Mouse (Mus musculus) 3T3-L1 (cell line): ENCODE measurements at regions not wholly inside any gene's neighbourhood (a gene's known extent, or its start where the extent isn't known, plus 50 kb on each side); places are given as distances from the start of the nearest gene placed in this dataset.
"Not testable (repeated sequence)": the region's sequence is repeated elsewhere in the genome, so short reads cannot be mapped to it uniquely, and the experiment has no call there.

ENCODE experiments used
- DNase-seq: peaks from one replicate; pipeline ENCODE4 v3.0.0-alpha.2; 2015; ENCODE audit warnings: low read depth, low spot score

DNA sequence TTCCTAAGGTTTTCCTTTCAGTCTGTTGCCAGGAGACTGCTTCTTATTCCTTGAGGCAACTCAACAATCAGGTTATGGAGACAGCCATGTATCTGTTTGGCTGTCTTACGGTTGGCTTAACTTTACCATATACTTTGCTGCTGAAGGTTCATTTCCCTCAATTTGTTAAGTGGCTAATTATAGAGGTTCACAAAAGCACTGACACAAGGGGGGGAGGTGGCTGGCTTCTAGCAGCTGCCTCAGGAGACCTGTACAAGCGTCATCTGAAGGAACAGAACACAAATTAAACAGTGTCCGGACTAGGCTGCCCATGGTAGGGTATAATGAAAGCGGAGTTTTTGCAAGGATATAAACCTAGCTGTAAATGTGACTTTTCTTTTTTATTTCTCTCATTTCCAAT lies 305.0 kb upstream of the Rnf219 start:
- DNase-seq, result no peak

DNA sequence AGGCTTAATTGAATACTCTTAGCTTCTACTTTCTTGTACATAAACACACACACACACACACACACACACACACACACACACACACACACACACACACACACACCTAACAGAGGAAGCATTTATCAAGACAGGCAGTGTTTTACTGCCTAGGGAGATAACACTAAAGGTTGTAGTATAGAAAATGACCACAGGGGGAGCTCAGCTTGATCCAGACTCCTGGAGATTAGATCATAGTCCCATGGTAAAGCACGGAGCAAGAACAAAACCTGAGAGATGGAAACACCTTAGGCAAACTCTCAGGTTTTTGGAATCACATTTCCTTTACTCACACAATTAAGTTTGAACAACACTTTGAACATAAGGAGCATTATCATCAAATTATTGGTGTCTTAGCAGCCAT lies 302.5 kb upstream of the Rnf219 start:
- peak; percentile 3 for DNase-seq

DNA sequence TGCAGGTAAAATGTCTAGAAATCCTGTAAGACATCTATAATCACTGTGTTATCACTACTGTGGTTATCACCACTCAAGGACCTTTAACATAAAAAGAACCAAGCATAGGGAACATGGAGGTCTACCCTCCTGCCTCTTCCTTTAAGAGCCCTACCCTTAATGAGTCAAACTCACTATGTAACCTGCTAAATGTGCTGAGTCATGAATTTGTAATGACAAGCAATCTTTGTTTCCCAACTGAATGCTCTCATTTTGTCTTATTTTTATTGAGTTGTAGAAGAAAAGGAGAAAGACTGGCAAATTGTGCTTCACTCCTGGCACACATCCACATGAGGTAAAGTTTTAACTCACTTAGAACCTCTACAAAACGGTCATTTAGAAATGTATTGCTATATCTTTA lies 301.8 kb upstream of the Rnf219 start:
- no peak for DNase-seq

DNA sequence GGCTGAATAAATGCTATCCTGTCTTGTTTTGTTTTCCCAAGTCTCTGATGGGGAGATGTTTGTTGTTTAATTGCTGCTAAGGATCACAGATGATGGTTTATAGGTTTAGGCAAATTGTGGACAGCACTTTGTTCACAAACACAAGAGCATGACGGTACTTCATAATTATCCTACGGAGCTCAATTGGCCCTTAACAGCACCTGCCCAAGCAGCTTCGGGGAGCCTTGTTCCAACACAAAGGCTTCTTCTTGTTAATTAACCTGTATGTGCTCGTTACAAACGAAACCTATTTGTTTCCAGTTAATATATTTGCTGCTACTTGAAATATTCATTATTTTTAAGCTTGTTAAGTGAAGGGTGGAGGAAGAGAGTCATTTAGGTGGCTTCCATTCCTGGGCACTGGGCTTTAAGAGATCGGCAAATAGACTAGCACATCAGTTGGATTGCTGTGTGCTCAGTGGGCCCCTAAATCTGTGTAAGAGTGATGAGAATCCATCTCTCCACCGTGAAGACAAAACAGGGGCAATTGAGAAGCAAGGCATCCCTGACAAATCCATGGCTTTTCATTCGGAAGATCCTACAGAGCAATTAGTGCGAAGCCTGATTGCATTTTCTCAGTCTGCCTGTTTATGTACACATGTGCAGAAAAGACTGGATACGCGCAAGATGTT lies 299.6 kb upstream of the Rnf219 start:
- DNase-seq, result no peak

DNA sequence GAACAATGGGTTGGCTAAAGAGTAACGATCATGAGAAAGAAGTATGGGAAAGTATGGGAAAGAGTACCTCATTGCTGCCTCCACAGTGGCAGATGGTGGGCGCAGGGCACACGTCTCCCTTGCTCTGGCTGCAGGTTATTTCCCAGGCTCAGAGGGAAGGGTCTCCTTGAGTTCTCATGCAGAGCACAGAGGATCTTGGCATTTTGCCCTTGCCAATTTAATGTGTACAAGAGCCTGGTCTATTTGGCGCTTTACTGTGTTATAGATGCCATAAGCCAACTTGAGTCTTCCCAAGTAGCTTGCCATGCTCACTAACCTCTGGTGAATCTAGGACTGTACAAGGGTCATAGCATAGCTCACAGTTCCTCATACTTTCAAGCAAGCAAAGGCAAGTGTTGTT lies 296.7 kb upstream of the Rnf219 start:
- no peak for DNase-seq

DNA sequence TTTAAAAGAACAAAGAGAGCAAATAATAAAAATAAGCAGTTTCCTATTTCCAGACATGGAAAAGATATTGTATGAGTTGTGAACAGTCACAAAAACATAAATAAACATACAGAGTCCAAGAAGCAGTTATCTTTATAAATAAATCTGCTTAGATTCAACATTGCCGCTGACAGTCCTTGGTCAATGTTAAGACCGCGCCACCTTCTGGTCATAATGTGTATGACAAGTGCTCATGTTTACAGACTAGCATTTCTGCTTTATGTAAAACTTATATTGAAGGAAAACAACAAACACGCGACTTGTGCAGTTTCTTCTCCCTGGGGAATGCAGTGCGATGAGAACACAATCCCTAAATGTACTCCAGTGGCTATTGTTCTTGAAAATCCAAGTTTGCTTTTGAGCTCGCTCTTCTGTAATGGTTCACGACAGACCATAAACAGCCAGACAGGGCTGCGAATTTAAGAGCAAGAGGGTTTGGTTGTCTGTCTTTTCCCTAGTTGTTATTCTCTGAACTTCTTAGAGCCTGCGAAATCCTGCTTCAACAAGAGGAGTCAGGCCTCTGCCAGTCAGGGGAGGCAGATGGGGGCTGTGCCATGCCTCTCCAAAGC lies 291.6 kb upstream of the Rnf219 start:
- DNase-seq, result peak; percentile 84

DNA sequence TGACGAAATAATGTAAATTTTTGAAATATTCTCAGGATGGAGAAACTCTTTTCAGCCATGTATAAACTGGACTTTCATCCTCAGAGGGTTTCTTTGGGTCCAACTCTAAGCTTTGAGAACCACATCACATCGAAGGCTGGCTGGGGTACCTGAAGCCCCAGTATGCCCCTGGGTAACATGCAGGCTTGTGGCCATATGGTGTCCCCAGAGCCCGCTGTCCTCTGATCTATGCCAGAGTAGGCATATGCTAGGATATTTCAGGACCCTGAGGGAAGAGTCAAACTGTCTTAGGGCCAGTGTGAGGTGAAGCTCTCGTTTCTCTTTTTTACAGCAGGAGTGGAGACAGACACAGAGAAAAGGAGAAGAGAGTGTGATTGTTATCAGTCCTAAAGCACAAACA lies 289.6 kb upstream of the Rnf219 start:
- no peak for DNase-seq

DNA sequence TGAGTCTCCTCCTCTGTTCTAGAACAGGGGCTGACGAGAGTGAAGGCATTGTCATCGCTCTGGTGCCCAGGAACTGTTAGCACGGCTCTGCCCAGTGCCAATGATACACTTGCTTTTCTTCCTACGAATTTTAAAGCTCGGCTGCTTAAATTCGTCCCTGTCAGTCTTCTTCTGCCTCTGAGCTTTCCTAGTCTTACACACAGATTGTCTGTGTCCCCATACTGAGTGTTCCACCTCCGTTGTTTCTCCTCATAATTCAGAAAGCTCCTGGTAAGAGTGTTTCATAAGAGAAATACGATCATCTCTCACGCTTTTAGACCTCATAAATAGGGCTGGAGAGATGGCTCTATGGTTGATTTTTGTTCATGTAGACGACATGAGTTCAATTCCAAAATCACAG lies 282.9 kb upstream of the Rnf219 start:
- no peak for DNase-seq

DNA sequence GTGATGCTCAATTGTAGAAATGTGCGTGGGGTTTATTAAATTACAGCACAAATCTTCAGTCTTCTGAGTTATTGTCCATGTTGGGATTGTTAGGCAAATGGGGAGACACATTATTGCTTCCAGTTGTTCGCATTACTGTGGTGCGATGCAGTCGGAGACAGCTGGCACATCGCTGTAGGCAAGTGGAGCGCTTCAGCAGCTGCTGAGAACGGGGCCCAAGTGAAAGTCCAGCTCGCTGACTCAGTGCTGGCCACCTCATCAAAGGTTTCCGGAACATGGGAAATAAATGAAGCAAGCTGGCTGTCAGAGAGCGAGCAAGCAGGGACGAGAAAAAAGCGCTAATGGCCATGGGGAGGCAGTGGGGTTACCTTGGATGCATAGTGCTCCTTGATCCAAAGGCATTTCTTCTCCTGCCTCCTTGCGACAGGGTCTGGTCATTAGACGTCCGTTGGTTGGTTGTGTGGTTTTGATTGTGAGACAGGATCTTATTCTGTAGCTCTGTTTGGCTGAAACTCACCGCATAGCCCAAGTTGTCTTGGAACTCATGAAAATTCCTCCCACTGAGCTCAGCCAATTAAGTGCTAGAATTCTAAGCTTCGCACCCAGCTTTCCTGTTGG lies 274.0 kb upstream of the Rnf219 start:
- DNase-seq, result no peak

DNA sequence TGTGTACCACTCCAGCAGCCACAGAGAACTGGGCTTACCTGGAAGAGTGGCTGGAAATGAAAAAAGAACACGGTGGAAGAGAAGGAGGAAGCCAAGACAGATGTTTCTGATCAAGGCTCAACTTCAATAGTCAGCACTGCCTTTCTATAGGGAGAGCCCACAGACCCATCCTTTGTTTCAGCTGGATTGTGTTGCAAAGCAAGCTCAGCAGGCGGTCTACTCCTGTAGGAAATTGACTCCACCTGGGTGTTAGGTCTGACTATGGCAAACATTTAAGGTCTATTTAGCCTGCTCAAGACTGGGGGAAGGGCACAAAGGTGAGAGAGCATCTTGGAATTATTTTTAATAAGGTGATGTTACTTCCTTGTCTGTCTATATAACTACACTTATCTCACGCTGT lies 266.9 kb upstream of the Rnf219 start:
- no peak for DNase-seq

DNA sequence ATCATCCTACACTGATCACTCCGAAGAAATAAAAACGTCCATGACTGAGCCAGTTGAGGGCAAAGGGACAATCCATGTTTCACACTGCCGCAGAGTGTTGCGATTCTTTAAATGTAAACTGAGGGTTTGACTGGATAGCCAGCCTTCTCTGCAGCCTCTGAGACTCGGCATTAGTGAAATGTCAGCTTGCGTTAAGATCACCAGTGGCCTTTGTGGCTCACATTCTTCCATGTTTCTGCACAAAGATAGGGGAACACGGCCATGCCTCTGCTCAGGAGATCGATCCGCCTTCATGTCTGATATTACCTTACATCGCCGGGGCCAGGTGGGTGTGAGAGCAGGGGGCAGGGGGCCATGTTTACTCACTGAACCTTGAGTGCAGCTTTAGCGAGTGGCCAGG lies 262.6 kb upstream of the Rnf219 start:
- no peak for DNase-seq

DNA sequence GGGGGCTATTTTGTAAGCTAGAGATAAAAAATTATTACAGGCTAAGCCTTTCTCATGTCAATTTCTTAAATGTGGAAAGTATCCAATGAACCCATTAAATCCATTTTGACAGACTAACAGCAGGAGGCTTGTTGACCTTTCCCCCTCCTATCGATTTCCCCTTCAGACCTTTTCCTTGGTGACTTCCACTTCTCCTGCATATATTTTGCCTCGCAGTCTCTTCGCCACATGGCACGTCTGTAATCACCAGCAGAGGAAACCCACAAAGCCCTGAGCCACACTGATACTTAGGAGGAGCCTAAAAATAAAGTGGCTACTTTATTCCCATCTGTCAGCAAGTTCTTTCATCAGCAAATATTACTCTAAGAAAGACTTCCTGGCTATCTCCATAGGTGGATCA lies 247.5 kb upstream of the Rnf219 start:
- DNase-seq, result no peak

DNA sequence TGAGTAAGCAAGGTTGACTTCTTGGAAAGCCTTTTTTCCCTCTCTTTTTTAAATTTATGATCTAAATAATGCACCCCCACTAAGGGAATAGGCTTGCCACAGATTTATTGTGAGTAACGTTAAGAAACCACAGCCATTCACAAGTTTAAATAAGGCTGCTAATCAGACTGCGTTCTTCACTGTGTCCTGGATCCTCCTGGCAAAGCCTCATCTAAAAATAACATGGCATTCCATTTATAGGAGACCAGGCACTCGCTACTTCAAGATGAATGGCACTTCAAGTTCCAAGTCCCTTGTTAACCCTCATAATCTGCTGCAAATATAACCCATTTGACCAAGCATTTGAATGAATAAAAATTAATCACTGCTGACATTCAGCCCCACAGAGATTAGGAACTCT lies 211.8 kb upstream of the Rnf219 start:
- no peak for DNase-seq

DNA sequence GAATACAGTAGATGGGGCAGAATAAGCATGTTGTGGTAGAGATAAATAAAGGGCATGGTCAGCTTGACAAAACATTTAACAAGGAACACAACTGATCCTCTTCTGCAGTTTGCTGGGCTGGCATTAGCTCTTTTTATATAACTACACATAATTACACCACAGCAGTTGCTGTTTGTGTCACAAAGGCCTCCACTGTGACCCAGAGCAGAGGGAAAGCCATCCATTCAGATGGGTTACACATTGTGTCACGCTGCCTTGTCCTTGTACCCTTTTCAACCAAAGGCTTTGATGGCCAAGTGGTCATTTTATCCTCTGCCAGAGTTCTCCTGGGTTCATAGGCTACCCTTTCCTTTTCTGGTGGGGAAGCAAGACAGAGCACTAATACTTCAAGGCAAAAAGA lies 209.6 kb upstream of the Rnf219 start:
- no peak for DNase-seq

DNA sequence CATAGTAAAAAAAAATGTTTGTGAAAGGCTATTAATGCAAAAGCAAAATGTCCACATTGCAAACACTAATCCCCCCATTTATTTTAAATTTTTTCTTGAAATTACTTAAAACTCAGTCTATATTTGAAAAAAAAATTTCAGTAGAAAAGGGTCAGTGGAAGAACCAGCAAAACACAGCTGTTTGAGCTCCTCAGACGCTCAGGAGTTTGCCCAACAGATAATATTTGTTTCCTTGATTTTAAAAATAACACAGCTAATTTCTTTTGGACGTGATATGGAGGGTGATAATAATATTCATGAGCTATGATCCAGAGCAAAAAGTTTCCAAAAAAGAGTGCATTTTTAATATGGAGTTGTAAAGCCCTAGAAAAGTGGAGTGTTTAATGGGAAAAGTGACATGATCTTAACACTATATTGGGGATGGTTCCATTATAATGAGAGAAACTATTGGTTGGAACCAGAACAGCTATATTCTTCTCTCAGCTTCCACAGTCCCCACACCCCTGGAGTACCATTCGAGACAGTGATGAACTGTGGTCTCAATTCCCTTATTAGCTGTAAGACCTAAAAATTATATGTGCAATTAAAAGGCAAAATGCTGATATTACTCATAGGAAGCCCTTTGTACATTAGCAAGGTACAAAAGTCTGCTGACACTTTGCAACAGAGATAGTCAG lies 209.0 kb upstream of the Rnf219 start:
- DNase-seq, result no peak

DNA sequence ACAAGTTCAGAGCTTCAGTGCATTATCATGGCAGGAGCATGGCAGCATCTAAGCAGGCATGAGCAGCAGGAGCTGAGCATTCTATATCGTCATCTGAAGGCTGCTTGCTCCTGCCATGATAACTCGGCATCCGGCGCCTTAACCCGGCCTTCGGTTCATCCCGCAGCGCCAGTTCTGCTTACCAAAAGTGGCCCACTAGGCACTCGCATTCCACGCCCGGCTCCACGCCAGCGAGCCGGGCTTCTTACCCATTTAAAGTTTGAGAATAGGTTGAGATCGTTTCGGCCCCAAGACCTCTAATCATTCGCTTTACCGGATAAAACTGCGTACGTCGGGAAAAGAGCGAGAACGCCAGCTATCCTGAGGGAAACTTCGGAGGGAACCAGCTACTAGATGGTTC lies 193.2 kb upstream of the Rnf219 start:
- not testable (repeated sequence) for DNase-seq

DNA sequence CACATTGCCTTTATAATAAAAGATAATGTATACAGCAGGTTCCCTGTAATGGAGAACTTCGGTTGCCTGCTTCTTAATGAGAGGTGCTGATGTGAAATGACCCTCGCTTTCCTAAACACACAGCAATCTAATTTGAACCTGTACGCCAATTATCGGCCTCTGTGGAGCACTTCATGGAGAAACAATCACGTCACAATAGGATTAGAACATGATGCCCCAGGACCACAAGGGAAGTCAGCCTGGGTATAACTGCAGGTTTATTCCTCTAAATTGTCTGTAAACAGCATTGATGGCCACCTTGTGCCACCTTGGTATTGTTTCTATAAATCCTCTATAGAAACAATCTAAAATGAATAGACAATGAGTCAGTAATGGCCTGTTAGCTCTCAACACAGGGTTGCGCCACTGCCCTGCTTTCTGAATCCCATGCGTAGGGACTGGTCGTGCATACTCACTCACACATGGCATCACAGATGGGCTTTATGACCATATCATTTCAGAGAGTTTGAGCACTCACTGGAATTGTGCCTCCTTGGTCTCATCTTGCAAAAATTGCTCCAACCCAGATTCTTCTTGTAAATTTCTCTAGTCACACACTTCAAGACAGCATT lies 179.9 kb upstream of the Rnf219 start:
- DNase-seq, result no peak

DNA sequence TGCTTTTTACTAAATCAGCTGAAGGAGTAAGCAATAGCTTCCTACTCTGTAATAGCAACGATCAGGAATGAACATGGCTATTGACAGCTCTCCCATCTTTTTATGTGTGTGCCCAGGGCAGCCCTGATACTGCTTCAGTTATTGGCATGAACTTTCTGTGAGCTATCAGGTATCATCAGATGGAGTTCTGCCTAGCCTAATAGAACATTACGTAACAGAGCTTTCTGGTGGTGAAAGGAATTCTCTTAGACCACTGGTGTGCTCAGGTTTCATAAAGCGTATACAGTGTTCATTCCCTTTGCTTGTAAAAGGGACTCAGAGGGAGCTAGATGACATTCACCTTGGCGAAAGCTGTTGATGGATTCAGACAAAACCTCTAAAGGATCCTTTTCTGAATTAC lies 176.5 kb upstream of the Rnf219 start:
- no peak for DNase-seq

DNA sequence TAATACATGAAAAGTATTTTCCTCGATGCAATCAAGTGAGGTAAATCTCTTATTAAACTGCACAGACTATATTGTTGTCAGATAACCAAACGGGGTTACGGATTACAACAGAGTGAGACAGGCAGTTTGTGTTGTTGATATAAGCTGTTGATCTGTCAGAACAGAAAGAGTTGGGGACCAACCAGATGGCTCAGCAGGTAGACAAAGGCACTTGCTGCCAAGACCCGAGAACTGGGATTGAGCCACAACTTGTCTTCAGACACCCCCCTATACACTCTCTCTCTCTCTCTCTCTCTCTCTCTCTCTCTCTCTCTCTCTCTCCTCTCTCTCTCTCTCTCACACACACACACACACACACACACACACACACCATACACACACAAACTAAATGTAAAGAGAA lies 172.7 kb upstream of the Rnf219 start:
- DNase-seq, result no peak

DNA sequence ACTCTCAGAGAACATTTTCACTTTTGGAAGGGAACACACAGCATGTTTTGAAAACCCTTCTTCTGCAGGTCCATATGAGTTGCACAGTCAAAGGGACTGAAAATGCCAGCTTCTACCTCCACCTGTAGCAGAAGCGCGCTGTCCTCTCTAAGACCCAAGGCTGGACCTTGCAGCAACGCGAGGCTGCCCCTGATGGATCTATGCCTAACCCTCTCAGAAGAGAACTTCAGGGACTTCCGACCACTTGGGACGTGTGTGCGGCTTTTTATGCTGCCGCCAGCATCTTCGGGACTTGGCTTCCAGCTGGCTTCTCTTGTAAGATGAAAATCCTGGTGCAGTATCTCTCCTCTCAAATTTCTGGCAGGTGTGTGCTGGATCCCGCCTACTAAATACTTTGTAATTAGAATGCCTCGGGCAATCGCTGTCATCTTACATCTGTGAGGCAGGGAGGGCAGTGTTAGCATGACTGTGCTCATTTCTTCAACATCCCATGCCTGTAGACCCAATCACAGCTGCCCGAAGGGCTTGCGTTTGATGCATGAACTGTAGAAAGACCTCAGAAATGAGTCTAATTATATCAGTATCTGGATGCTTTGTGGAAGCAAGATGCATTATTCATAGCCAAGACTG lies 171.8 kb upstream of the Rnf219 start:
- DNase-seq, result no peak

DNA sequence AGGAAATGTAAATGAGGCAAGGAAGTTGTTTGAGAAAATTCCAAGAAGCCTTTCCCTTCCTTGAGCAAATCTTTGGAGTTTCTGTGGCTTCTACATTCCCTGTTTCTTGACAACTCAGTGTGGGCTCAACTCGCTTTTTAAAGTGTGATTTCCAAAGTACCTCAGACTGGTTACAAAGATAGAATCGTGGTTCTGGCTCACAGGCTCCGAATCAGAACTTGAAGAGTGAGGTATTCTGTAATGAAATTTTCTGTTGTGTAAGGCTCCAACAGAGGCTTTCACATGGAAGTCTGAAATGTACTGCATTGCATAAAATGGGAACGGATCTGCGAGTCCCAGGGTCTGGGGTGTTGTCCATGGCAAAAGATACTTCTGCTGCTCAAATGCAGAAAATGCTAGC lies 170.2 kb upstream of the Rnf219 start:
- DNase-seq, result no peak

DNA sequence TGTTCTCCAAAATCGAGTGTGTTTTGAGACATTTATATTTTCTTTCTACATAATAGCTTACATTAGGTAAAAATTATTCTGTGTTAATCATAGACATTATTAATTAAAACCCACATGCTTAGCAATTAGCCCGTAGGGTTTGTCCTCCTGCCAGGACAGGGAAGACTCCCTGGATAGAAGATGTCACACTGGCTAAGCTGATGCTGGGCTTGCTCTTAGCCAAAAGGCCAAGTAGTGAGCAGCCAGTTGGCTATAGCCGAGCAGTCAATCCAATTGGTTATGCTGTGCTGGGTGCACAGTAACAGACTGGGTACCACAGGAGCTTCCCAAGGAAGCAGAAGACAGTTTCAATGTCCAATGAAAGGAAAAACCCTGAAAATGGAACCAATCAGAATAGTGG lies 166.0 kb upstream of the Rnf219 start:
- DNase-seq, result no peak
